In the genomic region with DNA sequence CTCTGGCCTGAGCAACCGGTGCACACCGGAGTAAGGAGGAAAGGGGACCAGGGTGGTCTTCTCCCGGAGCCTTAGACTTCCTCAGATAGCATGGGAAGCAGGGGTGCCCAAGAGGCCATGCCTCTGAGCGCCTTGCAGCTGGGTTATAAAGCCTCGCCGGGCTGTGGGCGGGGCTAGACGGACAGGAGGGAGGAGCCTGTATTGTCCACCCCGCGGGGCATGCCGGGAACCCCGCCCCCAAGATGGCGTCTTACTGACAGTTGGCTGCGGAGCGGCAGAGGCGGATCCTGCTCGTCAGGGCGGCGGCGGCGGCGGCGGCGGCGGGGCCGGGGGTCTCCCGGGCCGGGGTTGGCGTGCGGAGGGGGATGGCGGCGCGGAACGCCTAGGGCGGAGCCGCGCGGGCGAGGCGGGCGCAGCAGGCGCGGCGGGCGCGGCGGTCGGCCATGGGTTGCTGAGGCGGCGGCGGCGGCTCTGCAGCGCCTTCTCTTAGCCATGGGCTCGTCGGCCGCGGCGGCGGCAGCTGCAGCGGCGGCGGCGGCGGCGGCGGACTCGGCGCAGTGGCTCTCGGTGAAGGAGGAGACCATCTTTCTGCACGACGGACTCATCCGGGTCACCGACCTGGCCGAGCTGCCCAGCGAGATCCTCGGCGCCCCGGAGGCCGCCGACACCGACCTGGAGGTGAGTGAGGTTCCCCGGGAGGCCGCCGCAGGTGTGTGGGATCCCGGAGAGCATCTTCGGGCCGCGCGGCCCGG, we compare ENCODE assay signal across 8 mouse cellular contexts. TPM values are rescaled to one million over a fixed set of nuclear protein-coding genes. Genes with fewer than 3 reads are reported as not detected.
DNase-seq lines count a peak whose midpoint lies in the region; ATAC-seq and TF ChIP-seq lines count a peak whose summit lies in the region.

A gene (plus strand): TSS at position 240 of the 752 bp plus-strand sequence.

- H3K4me2 ChIP-seq in heart, embryonic 15.5 days = peak within 1 kb of the TSS; percentile 78
- H3K4me2 ChIP-seq in liver, embryonic 14.5 days (ENCODE audit: low read depth) = peak within 1 kb of the TSS; percentile 82
- peak within 1 kb of the TSS; percentile 72 for H3K4me2 ChIP-seq in neural tube, embryonic 11.5 days (ENCODE audit: low read depth)
- peak within 1 kb of the TSS; percentile 58 for H3K4me2 ChIP-seq in stomach, postnatal 0 days (replicated peaks; ENCODE audit: low read depth)

- no peaks in the 10 kb centered on the region for H3K27me3 ChIP-seq in forebrain, embryonic 10.5 days (ENCODE audit: poor library complexity, severe bottlenecking)
- no peaks in the 10 kb centered on the region for H3K27me3 ChIP-seq in heart, embryonic 15.5 days
- no peaks in the 10 kb centered on the region for H3K27me3 ChIP-seq in liver, embryonic 14.5 days (ENCODE audit: control insufficient read depth, insufficient read depth, low read length)
- H3K27me3 ChIP-seq in neural tube, embryonic 11.5 days (ENCODE audit: control insufficient read depth, insufficient read depth, low read length) = no peaks in the 10 kb centered on the region
- H3K27me3 ChIP-seq in stomach, postnatal 0 days (ENCODE audit: control insufficient read depth, insufficient read depth, low read length) = no peaks in the 10 kb centered on the region

- peaks cover 19% of the 10 kb centered on the region for H3K4me1 ChIP-seq in forebrain, embryonic 10.5 days
- peaks cover 11% of the 10 kb centered on the region for H3K4me1 ChIP-seq in heart, embryonic 15.5 days (replicated peaks)
- H3K4me1 ChIP-seq in liver, embryonic 14.5 days (replicated peaks; ENCODE audit: control insufficient read depth in 2 of 2, insufficient read depth in 2 of 2, low read length in 1 of 2) = peaks cover 43 to 44% of the 10 kb centered on the region in 2 experiments
- 0 out of 2 replicates have a peak, but pooled peaks cover 2% of the 10 kb centered on the region for H3K4me1 ChIP-seq in neural tube, embryonic 11.5 days (ENCODE audit: control insufficient read depth, insufficient read depth, low read length)
- peaks cover 3% of the 10 kb centered on the region; the same call in 1 of the 2 replicates for H3K4me1 ChIP-seq in stomach, postnatal 0 days (replicated peaks; ENCODE audit: control insufficient read depth, insufficient read depth)

- no peaks in the 10 kb centered on the region for H3K9me3 ChIP-seq in forebrain, embryonic 10.5 days
- H3K9me3 ChIP-seq in heart, embryonic 15.5 days (replicated peaks) = no peaks in the 10 kb centered on the region
- H3K9me3 ChIP-seq in liver, embryonic 14.5 days (ENCODE audit: control insufficient read depth, low read length) = no peaks in the 10 kb centered on the region
- no peaks in the 10 kb centered on the region for H3K9me3 ChIP-seq in neural tube, embryonic 11.5 days (ENCODE audit: control insufficient read depth, low read length)
- H3K9me3 ChIP-seq in stomach, postnatal 0 days (ENCODE audit: control insufficient read depth, low read length) = no peaks in the 10 kb centered on the region

- under 1% methylated on average over 78 of the region's 90 CpGs for whole genome bisulfite sequencing in forebrain, embryonic 10.5 days
- WGBS in heart, embryonic 15.5 days = under 1% methylated on average over 68 of the region's 90 CpGs
- under 1% methylated on average over 83 of the region's 90 CpGs for WGBS in liver, embryonic 14.5 days (ENCODE audit: insufficient replicate concordance)
- WGBS in neural tube, embryonic 11.5 days = under 1% methylated on average over 71 of the region's 90 CpGs
- under 1% methylated on average over 53 of the region's 90 CpGs for WGBS in stomach, postnatal 0 days

- peak within 1 kb of the TSS; percentile 94 for H3K4me3 ChIP-seq in forebrain, embryonic 10.5 days
- peak within 1 kb of the TSS; percentile 92 for H3K4me3 ChIP-seq in heart, embryonic 15.5 days
- peak within 1 kb of the TSS; percentile 83 to 100 for H3K4me3 ChIP-seq in liver, embryonic 14.5 days (ENCODE audit: insufficient read depth in 1 of 2, low read depth in 2 of 2, low read length in 2 of 2)
- H3K4me3 ChIP-seq in neural tube, embryonic 11.5 days (ENCODE audit: low read depth, low read length) = peak within 1 kb of the TSS; percentile 75
- H3K4me3 ChIP-seq in stomach, postnatal 0 days (ENCODE audit: low read depth, low read length) = peak within 1 kb of the TSS; percentile 91

- DNase-seq in c-Kit-negative CD71-positive TER-119-positive erythroid progenitor cells, embryonic 14.5 days (ENCODE audit: low read depth, low spot score) = peak; percentile 97
- peak; percentile 98 for DNase-seq in forebrain, embryonic 10.5 days (ENCODE audit: extremely low spot score, low spot score)
- DNase-seq in kidney, postnatal 25 days = peak; percentile 96 to 99
- peak; percentile 92 for DNase-seq in liver, embryonic 14.5 days (ENCODE audit: low read depth in 3 of 3, low spot score in 3 of 3)
- DNase-seq in neural tube, embryonic 11.5 days (ENCODE audit: low spot score) = peak; percentile 97
- peak; percentile 99 for DNase-seq in stomach, postnatal 0 days (ENCODE audit: low spot score)

- H3K36me3 ChIP-seq in forebrain, embryonic 10.5 days (replicated peaks) = no peaks in the 10 kb centered on the region
- H3K36me3 ChIP-seq in heart, embryonic 15.5 days = no peaks in the 10 kb centered on the region
- H3K36me3 ChIP-seq in liver, embryonic 14.5 days (replicated peaks; ENCODE audit: control insufficient read depth, insufficient read depth, low read depth) = peaks cover 8% of the 10 kb centered on the region; the same call in 1 of the 2 replicates
- H3K36me3 ChIP-seq in neural tube, embryonic 11.5 days (ENCODE audit: control insufficient read depth, insufficient read depth, low read length) = no peaks in the 10 kb centered on the region
- H3K36me3 ChIP-seq in stomach, postnatal 0 days (ENCODE audit: control insufficient read depth, insufficient read depth, low read length) = no peaks in the 10 kb centered on the region

- peak within 1 kb of the TSS; percentile 92 for H3K27ac ChIP-seq in forebrain, embryonic 10.5 days
- peak within 1 kb of the TSS; percentile 87 for H3K27ac ChIP-seq in heart, embryonic 15.5 days
- H3K27ac ChIP-seq in liver, embryonic 14.5 days = peak within 1 kb of the TSS; percentile 76
- peak within 1 kb of the TSS; percentile 85 for H3K27ac ChIP-seq in neural tube, embryonic 11.5 days (ENCODE audit: low read depth, low read length)
- H3K27ac ChIP-seq in stomach, postnatal 0 days (replicated peaks) = peak within 1 kb of the TSS; percentile 88

- TF ChIP-seq EP300 in liver, embryonic 14.5 days (IDR thresholded peaks at IDR 0.05; ENCODE audit: low read depth) = 0 out of 2 replicates have a peak, but pooled peaks have one; percentile 28
- TF ChIP-seq EP300 in stomach, postnatal 0 days (optimal IDR thresholded peaks at IDR 0.05) = no peak

- H3K9ac ChIP-seq in heart, embryonic 15.5 days = peak within 1 kb of the TSS; percentile 92
- H3K9ac ChIP-seq in liver, embryonic 14.5 days (replicated peaks) = peak within 1 kb of the TSS; percentile 92
- peak within 1 kb of the TSS; percentile 93 for H3K9ac ChIP-seq in neural tube, embryonic 11.5 days (ENCODE audit: low read length)
- H3K9ac ChIP-seq in stomach, postnatal 0 days (ENCODE audit: low read length) = peak within 1 kb of the TSS; percentile 93

- peak; percentile 94 for ATAC-seq in CD4-positive, CD25-positive, alpha-beta regulatory T cell, adult 4 months
- ATAC-seq in heart, embryonic 15.5 days (replicated peaks; ENCODE audit: insufficient number of reproducible peaks, insufficient read depth, low FRiP score, low read depth) = peak; percentile 91
- ATAC-seq in liver, embryonic 14.5 days (ENCODE audit: insufficient read depth) = peak; percentile 36
- peak; percentile 86 for ATAC-seq in neural tube, embryonic 11.5 days (ENCODE audit: insufficient read depth, low FRiP score, low TSS enrichment)
- peak; percentile 92 for ATAC-seq in stomach, postnatal 0 days (ENCODE audit: low FRiP score, low TSS enrichment)

- TF ChIP-seq CTCF in liver, embryonic 14.5 days (IDR thresholded peaks at IDR 0.05; ENCODE audit: low read depth) = 0 out of 2 replicates have a peak, but pooled peaks have one; percentile 6
- no peak for TF ChIP-seq CTCF in stomach, postnatal 0 days (IDR thresholded peaks at IDR 0.05; ENCODE audit: low read depth)

RNA-seq across cellular contexts. Expression of the gene that starts here (rescaled TPM):
- 1 to 10 TPM; 8.8 to 9.8 TPM for polyA plus RNA-seq in CD4-positive, CD25-positive, alpha-beta regulatory T cell, adult 4 months (2017; shearing (Covaris generic))
- polyA plus RNA-seq in forebrain, embryonic 10.5 days (2016; fragmentation: Nextera tagmentation; extraction: Ambion mirVana) = 3.5 and 5.1 TPM in 2 replicates
- 3.0 and 4.4 TPM in 2 replicates for polyA plus RNA-seq in heart, embryonic 15.5 days (2015; fragmentation: Nextera tagmentation; extraction: Ambion mirVana)
- polyA plus RNA-seq in liver, embryonic 14.5 days (2012; rRNA removed) = 15.8 and 16.1 TPM in 2 replicates
- 11.1 and 11.2 TPM in 2 replicates for polyA plus RNA-seq in liver, embryonic 14.5 days (2014; fragmentation: Nextera tagmentation; extraction: Ambion mirVana)
- polyA plus RNA-seq in neural tube, embryonic 11.5 days (2014; fragmentation: Nextera tagmentation; extraction: Ambion mirVana) = 11.7 and 12.5 TPM in 2 replicates
- 1.7 TPM in 2 replicates for polyA plus RNA-seq in stomach, postnatal 0 days (2015; fragmentation: Nextera tagmentation; extraction: Ambion mirVana)

Comparison
In these comparisons a context has a peak if more than half of its experiments do, and no peak if none do; other contexts are left out.
1. Peak in every context shown above with its lines: DNase-seq, ATAC-seq, H3K4me3 ChIP-seq and H3K27ac ChIP-seq.
2. ATAC-seq: peak in every context shown above with its lines; median percentile 94 in CD4-positive, CD25-positive, alpha-beta regulatory T cell, adult 4 months; 92 in stomach, postnatal 0 days; 91 in heart, embryonic 15.5 days; 86 in neural tube, embryonic 11.5 days; 36 in liver, embryonic 14.5 days.